Mouse (Mus musculus): ENCODE data around the gene Tmod1. TPM values are rescaled to one million over a fixed set of nuclear protein-coding genes. Genes with fewer than 3 reads are reported as not detected.

Tmod1 gene
- polyA plus RNA-seq, 1 experiment from 2014 or later = 38.8 TPM

DNA sequence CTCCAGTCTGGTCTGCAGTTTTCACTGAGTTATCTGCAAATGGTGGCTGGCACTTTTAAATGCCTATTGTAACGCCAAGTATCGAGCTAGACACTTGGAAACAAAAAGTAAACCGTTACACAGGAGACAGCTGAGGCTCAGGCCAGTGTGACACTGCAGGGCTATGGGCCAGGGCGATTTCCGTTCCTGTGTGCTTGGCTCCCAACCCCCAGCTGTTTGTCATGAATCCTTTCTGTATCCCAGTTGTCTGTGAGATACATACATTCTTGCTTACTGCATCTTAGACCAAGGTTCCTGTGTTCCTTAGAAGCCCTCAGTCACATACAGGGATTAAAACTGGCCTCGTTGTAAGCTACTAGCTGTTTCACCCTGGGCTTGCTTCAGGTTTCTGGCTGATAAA, 10.5 kb upstream of the Tmod1 start:
- no peaks in the 10 kb centered on the region for H3K27me3 ChIP-seq (replicated peaks; ENCODE audit: control insufficient read depth, insufficient read depth, low read length)
- no peak for ATAC-seq (ENCODE audit: low read depth)
- H3K9ac ChIP-seq (ENCODE audit: low read depth, low read length) = no peak overlapping the region
- WGBS = 74% methylated on average over 6 of the region's 6 CpGs
- H3K4me2 ChIP-seq (ENCODE audit: low read depth, low read length) = no peak overlapping the region
- H3K27ac ChIP-seq (replicated peaks; ENCODE audit: low read depth, low read length) = no peak overlapping the region
- no peak for DNase-seq (ENCODE audit: low spot score)
- H3K4me3 ChIP-seq (ENCODE audit: low read depth, low read length) = no peak overlapping the region
- H3K9me3 ChIP-seq (ENCODE audit: control insufficient read depth, low read length) = no peaks in the 10 kb centered on the region
- no peaks in the 10 kb centered on the region for H3K4me1 ChIP-seq (ENCODE audit: control insufficient read depth, insufficient read depth, low read length)
- H3K36me3 ChIP-seq (ENCODE audit: control insufficient read depth, insufficient read depth, low read length) = no peaks in the 10 kb centered on the region

DNA sequence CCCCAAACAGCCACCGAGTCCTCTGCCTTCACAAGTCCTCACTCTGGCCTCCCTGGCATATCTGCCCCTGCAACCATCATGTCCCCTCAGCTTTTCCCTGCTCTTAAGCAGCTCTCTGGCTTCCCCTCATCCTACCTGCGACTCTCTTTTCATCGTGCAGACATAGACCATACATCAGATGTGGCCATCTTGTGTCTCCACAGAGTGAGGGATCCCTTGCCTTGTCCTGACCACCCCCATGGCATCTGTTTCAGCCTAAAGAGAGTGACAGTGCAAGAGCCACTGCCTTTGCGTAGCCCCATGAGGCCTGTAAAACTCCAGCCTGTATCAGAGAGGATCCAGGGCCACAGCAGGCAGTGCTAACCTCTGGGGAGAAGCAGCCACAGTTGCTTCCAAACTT, 10.0 kb upstream of the Tmod1 start:
- H3K4me1 ChIP-seq (ENCODE audit: control insufficient read depth, insufficient read depth, low read length) = no peaks in the 10 kb centered on the region
- no peaks in the 10 kb centered on the region for H3K36me3 ChIP-seq (ENCODE audit: control insufficient read depth, insufficient read depth, low read length)
- WGBS = 82% methylated on average over 4 of the region's 4 CpGs
- no peak for ATAC-seq (ENCODE audit: low read depth)
- no peak overlapping the region for H3K9ac ChIP-seq (ENCODE audit: low read depth, low read length)
- no peaks in the 10 kb centered on the region for H3K27me3 ChIP-seq (replicated peaks; ENCODE audit: control insufficient read depth, insufficient read depth, low read length)
- no peaks in the 10 kb centered on the region for H3K9me3 ChIP-seq (ENCODE audit: control insufficient read depth, low read length)
- no peak for DNase-seq (ENCODE audit: low spot score)
- H3K4me3 ChIP-seq (ENCODE audit: low read depth, low read length) = no peak overlapping the region
- no peak overlapping the region for H3K27ac ChIP-seq (replicated peaks; ENCODE audit: low read depth, low read length)
- H3K4me2 ChIP-seq (ENCODE audit: low read depth, low read length) = no peak overlapping the region

DNA sequence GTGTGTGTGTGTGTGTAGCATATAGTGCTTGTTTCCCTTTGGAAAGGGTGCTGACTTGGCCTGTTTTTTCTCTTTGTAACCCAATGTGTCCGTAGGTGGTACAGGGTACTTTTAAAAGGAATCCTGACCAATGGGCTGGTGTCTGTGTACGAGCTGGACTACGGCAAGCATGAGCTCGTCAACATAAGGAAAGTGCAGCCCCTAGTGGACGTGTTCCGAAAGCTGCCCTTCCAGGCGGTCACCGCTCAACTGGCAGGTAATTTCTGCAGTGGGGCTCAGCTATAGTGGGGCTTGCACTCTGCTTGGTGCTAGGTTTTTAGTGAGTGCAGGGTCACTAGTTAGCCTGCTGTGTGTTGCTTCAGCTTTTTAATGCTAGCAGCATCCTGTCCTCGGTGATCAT, 9.2 kb upstream of the Tmod1 start:
- no peaks in the 10 kb centered on the region for H3K36me3 ChIP-seq (ENCODE audit: control insufficient read depth, insufficient read depth, low read length)
- no peak overlapping the region for H3K27ac ChIP-seq (replicated peaks; ENCODE audit: low read depth, low read length)
- H3K9me3 ChIP-seq (ENCODE audit: control insufficient read depth, low read length) = no peaks in the 10 kb centered on the region
- H3K4me3 ChIP-seq (ENCODE audit: low read depth, low read length) = no peak overlapping the region
- WGBS = 58% methylated on average over 9 of the region's 9 CpGs
- no peak overlapping the region for H3K9ac ChIP-seq (ENCODE audit: low read depth, low read length)
- no peak overlapping the region for H3K4me2 ChIP-seq (ENCODE audit: low read depth, low read length)
- no peaks in the 10 kb centered on the region for H3K27me3 ChIP-seq (replicated peaks; ENCODE audit: control insufficient read depth, insufficient read depth, low read length)
- H3K4me1 ChIP-seq (ENCODE audit: control insufficient read depth, insufficient read depth, low read length) = no peaks in the 10 kb centered on the region
- DNase-seq (ENCODE audit: low spot score) = peak; percentile 43
- no peak for ATAC-seq (ENCODE audit: low read depth)

DNA sequence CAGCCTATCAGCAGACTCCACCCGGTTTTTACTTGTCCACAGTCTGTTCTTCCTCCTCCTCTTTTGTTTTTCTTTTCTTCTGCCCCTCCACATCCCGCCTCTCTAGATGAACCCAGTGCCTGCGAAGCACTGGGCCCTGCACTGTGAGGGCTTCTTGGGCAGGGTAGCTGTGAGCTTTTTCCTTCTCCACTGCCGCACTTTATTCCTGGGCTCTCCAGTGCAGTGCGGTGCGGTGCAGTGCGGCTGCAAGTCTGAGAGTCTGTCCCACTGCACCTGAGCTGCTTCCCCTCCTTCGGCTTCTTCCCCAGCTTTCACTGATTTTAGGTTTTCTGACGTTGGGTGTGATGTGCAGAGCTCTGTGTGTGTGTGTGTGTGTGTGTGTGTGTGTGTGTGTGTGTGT, 6.3 kb upstream of the Tmod1 start:
- ATAC-seq (ENCODE audit: low read depth) (no peak), DNase-seq (ENCODE audit: low spot score) (no peak)
- no peaks in the 10 kb centered on the region for H3K9me3 ChIP-seq (ENCODE audit: control insufficient read depth, low read length)
- no peak overlapping the region for H3K4me2 ChIP-seq (ENCODE audit: low read depth, low read length)
- H3K4me1 ChIP-seq (ENCODE audit: control insufficient read depth, insufficient read depth, low read length) = no peaks in the 10 kb centered on the region
- H3K27me3 ChIP-seq (replicated peaks; ENCODE audit: control insufficient read depth, insufficient read depth, low read length) = peaks cover 4% of the 10 kb centered on the region
- H3K4me3 ChIP-seq (ENCODE audit: low read depth, low read length) = no peak overlapping the region
- no peak overlapping the region for H3K9ac ChIP-seq (ENCODE audit: low read depth, low read length)
- H3K36me3 ChIP-seq (ENCODE audit: control insufficient read depth, insufficient read depth, low read length) = no peaks in the 10 kb centered on the region
- no peak overlapping the region for H3K27ac ChIP-seq (replicated peaks; ENCODE audit: low read depth, low read length)
- 67% methylated on average over 9 of the region's 9 CpGs for WGBS

DNA sequence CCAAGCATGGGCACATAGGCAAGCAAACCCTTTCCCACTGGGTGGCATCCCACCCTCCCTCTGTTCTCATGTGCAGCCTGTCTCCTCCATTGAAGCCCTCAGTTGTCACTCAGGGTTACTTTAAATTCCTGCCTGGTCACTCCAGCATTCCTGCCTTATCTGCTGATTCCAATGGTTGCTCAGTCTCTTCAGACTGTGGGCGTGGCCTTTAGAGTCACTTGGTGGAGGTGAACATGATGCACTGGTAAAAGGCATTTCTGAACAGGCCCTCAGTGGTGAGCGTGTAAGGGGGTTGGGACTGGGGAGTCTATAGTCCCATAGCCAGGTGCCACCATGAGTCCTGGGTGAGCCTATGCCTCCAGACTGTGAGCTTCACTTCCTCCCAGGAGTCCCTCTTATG, 5.5 kb upstream of the Tmod1 start:
- DNase-seq (ENCODE audit: low spot score) = no peak

DNA sequence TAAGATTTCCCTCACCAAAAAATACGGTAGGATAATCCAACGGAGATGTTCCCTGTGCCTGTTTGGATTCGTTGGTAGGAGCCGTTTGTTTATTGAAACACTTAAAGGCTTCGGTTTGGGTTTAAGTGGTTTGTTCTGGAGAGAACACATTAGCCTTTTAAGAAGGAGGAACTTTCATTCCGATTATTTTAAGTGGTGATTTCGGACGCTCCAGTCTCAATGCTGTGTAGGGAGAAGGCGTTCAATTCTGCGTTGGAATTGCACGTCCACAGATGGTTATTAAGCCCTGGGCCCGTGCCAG, 194 bp upstream of the Tmod1 start:
- peaks cover 6% of the 10 kb centered on the region; the same call in 1 of the 2 replicates for H3K4me1 ChIP-seq (ENCODE audit: control insufficient read depth, insufficient read depth, low read length)
- peaks cover 44% of the 10 kb centered on the region for H3K27me3 ChIP-seq (replicated peaks; ENCODE audit: control insufficient read depth, insufficient read depth, low read length)
- no peak overlapping the region for H3K27ac ChIP-seq (replicated peaks; ENCODE audit: low read depth, low read length)
- H3K9ac ChIP-seq (ENCODE audit: low read depth, low read length) = peak overlapping the region; percentile 62; the same call in 1 of the 2 replicates
- 9% methylated on average over 12 of the region's 12 CpGs for WGBS
- ATAC-seq (ENCODE audit: low read depth) (no peak), DNase-seq (ENCODE audit: low spot score) (no peak)
- H3K4me3 ChIP-seq (ENCODE audit: low read depth, low read length) = peak overlapping the region; percentile 63
- H3K9me3 ChIP-seq (ENCODE audit: control insufficient read depth, low read length) = no peaks in the 10 kb centered on the region
- no peaks in the 10 kb centered on the region for H3K36me3 ChIP-seq (ENCODE audit: control insufficient read depth, insufficient read depth, low read length)
- peak overlapping the region; percentile 98 for H3K4me2 ChIP-seq (ENCODE audit: low read depth, low read length)

More for the DNA sequence above, 5.5 kb upstream of the Tmod1 start:
- Histone ChIP-seq H3K4me1 (ENCODE audit: control insufficient read depth, insufficient read depth, low read length) (no peaks in the 10 kb centered on the region), H3K27me3 (replicated peaks; ENCODE audit: control insufficient read depth, insufficient read depth, low read length) (peaks cover 11% of the 10 kb centered on the region), H3K27ac (replicated peaks; ENCODE audit: low read depth, low read length) (no peak overlapping the region), H3K9me3 (ENCODE audit: control insufficient read depth, low read length) (no peaks in the 10 kb centered on the region), H3K4me2 (ENCODE audit: low read depth, low read length) (no peak overlapping the region), H3K4me3 (ENCODE audit: low read depth, low read length) (no peak overlapping the region), H3K36me3 (ENCODE audit: control insufficient read depth, insufficient read depth, low read length) (no peaks in the 10 kb centered on the region), H3K9ac (ENCODE audit: low read depth, low read length) (no peak overlapping the region)
- no peak for ATAC-seq (ENCODE audit: low read depth)
- WGBS = 54% methylated on average over 2 of the region's 2 CpGs

DNA sequence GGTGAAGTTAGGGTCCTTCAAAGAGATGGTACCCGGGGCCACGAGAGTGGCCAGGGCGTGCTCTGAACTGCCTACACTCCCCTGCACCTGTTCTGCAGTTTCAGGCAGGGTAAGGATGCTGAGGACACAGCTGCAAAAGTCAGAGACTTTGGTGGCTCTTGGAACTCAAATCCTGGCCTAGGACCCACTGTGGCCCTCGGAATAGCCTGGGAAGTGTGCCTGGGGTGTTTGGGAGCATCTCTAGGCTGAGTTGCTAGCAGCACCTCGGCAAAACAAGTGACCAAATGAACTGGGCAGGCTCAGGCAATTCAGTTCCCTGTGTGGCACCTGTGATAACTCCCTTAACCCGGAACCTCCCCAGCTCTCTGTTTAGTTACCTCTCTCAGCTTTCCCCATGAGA, 1.2 kb downstream of the Tmod1 start:
- Histone ChIP-seq H3K9me3 (ENCODE audit: control insufficient read depth, low read length) (no peaks in the 10 kb centered on the region), H3K4me2 (ENCODE audit: low read depth, low read length) (peak overlapping the region; percentile 98), H3K36me3 (ENCODE audit: control insufficient read depth, insufficient read depth, low read length) (no peaks in the 10 kb centered on the region), H3K27me3 (replicated peaks; ENCODE audit: control insufficient read depth, insufficient read depth, low read length) (peaks cover 44% of the 10 kb centered on the region), H3K27ac (replicated peaks; ENCODE audit: low read depth, low read length) (no peak overlapping the region), H3K9ac (ENCODE audit: low read depth, low read length) (no peak overlapping the region), H3K4me1 (ENCODE audit: control insufficient read depth, insufficient read depth, low read length) (peaks cover 6% of the 10 kb centered on the region; the same call in 1 of the 2 replicates), H3K4me3 (ENCODE audit: low read depth, low read length) (peak overlapping the region; percentile 63)
- ATAC-seq (ENCODE audit: low read depth) (no peak), DNase-seq (ENCODE audit: low spot score) (no peak)
- WGBS = 20% methylated on average over 6 of the region's 6 CpGs

DNA sequence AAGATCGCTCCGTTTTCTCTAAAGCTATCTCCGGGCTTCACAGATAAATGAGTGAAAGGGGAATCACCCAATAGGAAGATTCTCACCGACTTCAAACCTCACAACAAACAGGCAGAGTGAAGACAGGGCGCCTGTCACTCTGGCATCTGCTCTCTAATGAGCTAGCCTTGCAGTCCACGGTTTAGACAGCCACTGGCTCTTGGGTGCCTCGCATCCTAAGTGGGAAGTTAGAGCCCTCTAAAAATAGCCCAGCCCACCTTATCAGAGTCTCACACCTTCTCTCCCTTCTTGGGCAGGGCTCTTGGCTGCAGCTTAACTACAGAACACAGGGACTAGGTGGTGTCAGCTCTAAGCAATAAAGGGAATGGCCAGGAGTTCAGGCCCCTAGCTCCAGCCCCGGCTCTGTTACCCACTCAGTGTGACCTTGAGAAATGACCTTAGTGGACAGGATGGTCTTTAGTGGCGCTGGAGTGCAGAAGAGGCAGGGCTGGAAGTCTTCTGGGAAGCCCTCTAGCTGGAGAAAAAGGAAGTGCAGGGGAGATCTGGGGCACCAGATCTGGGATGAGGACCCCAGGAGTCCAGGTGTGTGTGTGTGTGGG, 2.0 kb downstream of the Tmod1 start:
- H3K9ac ChIP-seq (ENCODE audit: low read depth, low read length) = no peak overlapping the region
- peaks cover 6% of the 10 kb centered on the region; the same call in 1 of the 2 replicates for H3K4me1 ChIP-seq (ENCODE audit: control insufficient read depth, insufficient read depth, low read length)
- H3K4me3 ChIP-seq (ENCODE audit: low read depth, low read length) = no peak overlapping the region
- 14% methylated on average over 9 of the region's 9 CpGs for WGBS
- H3K9me3 ChIP-seq (ENCODE audit: control insufficient read depth, low read length) = no peaks in the 10 kb centered on the region
- no peak for ATAC-seq (ENCODE audit: low read depth)
- no peaks in the 10 kb centered on the region for H3K36me3 ChIP-seq (ENCODE audit: control insufficient read depth, insufficient read depth, low read length)
- H3K4me2 ChIP-seq (ENCODE audit: low read depth, low read length) = no peak overlapping the region
- peaks cover 44% of the 10 kb centered on the region for H3K27me3 ChIP-seq (replicated peaks; ENCODE audit: control insufficient read depth, insufficient read depth, low read length)
- DNase-seq (ENCODE audit: low spot score) = no peak
- H3K27ac ChIP-seq (replicated peaks; ENCODE audit: low read depth, low read length) = no peak overlapping the region

DNA sequence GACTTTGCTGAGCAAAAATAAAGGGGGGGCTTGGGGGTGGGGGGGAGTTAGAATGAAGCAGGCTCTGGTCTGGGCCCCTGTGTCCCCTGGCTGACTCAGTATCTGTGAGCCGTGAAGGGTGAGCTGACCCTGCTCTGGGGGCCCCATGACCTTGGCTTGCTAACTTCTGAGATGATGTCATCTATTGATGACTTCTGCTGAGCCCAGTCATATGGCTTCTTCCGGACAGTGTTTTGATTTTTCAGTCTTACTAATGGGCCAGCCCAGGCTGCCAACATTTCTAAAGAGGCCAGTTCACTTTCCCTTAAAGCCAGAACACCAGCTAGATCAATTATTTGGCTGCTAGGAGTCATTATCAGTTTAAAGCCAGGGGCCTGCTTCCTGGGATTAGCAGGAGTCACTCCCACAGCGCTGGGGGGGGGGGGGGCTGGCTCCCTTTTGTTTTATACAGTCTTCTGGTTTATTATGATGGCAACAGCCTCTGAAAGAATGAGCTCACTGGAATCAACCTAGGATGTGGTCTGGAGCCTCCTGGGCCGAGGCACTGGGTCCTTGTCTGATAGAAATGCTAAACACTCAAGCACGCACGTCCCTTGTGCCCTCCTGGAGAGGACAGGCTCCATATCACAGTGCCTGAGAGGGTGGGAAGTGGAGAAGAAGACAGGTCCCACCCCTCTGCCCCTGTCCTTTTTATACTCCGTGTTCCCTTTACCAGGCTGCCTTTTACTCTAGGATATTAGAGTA, 3.2 kb downstream of the Tmod1 start:
- H3K27me3 ChIP-seq (replicated peaks; ENCODE audit: control insufficient read depth, insufficient read depth, low read length) = peaks cover 44% of the 10 kb centered on the region
- H3K27ac ChIP-seq (replicated peaks; ENCODE audit: low read depth, low read length) = no peak overlapping the region
- peaks cover 6% of the 10 kb centered on the region; the same call in 1 of the 2 replicates for H3K4me1 ChIP-seq (ENCODE audit: control insufficient read depth, insufficient read depth, low read length)
- no peak overlapping the region for H3K9ac ChIP-seq (ENCODE audit: low read depth, low read length)
- WGBS = 31% methylated on average over 7 of the region's 7 CpGs
- no peak overlapping the region for H3K4me3 ChIP-seq (ENCODE audit: low read depth, low read length)
- H3K4me2 ChIP-seq (ENCODE audit: low read depth, low read length) = no peak overlapping the region
- no peak for ATAC-seq (ENCODE audit: low read depth)
- H3K36me3 ChIP-seq (ENCODE audit: control insufficient read depth, insufficient read depth, low read length) = no peaks in the 10 kb centered on the region
- no peaks in the 10 kb centered on the region for H3K9me3 ChIP-seq (ENCODE audit: control insufficient read depth, low read length)
- DNase-seq (ENCODE audit: low spot score) = no peak

Data from embryonic facial prominence, embryonic 14.5 days (tissue).